Mouse (Mus musculus): ENCODE measurements around the gene Prkar2a. TPM values are rescaled to one million over a fixed set of nuclear protein-coding genes. Genes with fewer than 3 reads are reported as not detected.

Gene Prkar2a
- total and polyA plus RNA-seq, 2 experiments from 2014 or later, result 34.3 to 104 TPM

- WGBS, result 76% methylated on average over 3 of the region's 3 CpGs
- no peak for DNase-seq
Measured at GRCm38 (mm10) chr9:108799564-108799963, 110.5 kb downstream of the Prkar2a start.

More at GRCm38 (mm10) chr9:108799564-108799963, 110.5 kb downstream of the Prkar2a start:
- Histone ChIP-seq H3K4me2 (ENCODE audit: low read depth) (no peak overlapping the region), H3K36me3 (ENCODE audit: insufficient read depth) (peaks cover 58% of the 10 kb centered on the region), H3K9me3 (ENCODE audit: low read length) (no peaks in the 10 kb centered on the region), H3K4me3 (ENCODE audit: low read depth, low read length) (no peak overlapping the region), H3K27ac (ENCODE audit: low read depth, low read length) (no peak overlapping the region), H3K9ac (no peak overlapping the region), H3K27me3 (ENCODE audit: insufficient read depth, low read length) (no peaks in the 10 kb centered on the region), H3K4me1 (ENCODE audit: insufficient read depth) (peaks cover 10% of the 10 kb centered on the region)
- no peak for ATAC-seq
- no peak for TF ChIP-seq CTCF (IDR thresholded peaks at IDR 0.05; ENCODE audit: low read depth)

Small RNA genes within 50 kb of the gene (microRNA-seq; reads per million reads assigned to microRNA genes)
- gene Gm26298, result 0 reads per million in 2 experiments

Other genes starting within 250 kb of the Prkar2a start
- gene Ccdc71, start 228.8 kb upstream of the Prkar2a start, total RNA-seq (2014; rRNA removed), result 37.2 and 38.7 TPM in 2 replicates
- 51.6 and 55.8 TPM in 2 replicates for gene Ccdc71, start 228.8 kb upstream of the Prkar2a start, polyA plus RNA-seq (2015; fragmentation: Nextera tagmentation; extraction: Ambion mirVana)
- 68.7 and 95.6 TPM in 2 replicates for gene Klhdc8b, start 227.7 kb upstream of the Prkar2a start, total RNA-seq (2014; rRNA removed)
- gene Klhdc8b, start 227.7 kb upstream of the Prkar2a start, polyA plus RNA-seq (2015; fragmentation: Nextera tagmentation; extraction: Ambion mirVana), result 45.5 and 56.5 TPM in 2 replicates
- 22.5 and 36.3 TPM in 2 replicates for gene Lamb2, start 209.6 kb upstream of the Prkar2a start, total RNA-seq (2014; rRNA removed)
- gene Lamb2, start 209.6 kb upstream of the Prkar2a start, polyA plus RNA-seq (2015; fragmentation: Nextera tagmentation; extraction: Ambion mirVana), result 9.1 and 12.5 TPM in 2 replicates
- 90.3 and 97.0 TPM in 2 replicates for gene Usp19, start 198.7 kb upstream of the Prkar2a start, total RNA-seq (2014; rRNA removed)
- 32.2 and 41.5 TPM in 2 replicates for gene Usp19, start 198.7 kb upstream of the Prkar2a start, polyA plus RNA-seq (2015; fragmentation: Nextera tagmentation; extraction: Ambion mirVana)
- gene Qars, start 181.6 kb upstream of the Prkar2a start, total RNA-seq (2014; rRNA removed), result 121 and 155 TPM in 2 replicates
- 55.1 and 59.5 TPM in 2 replicates for gene Qars, start 181.6 kb upstream of the Prkar2a start, polyA plus RNA-seq (2015; fragmentation: Nextera tagmentation; extraction: Ambion mirVana)
- 206 and 265 TPM in 2 replicates for gene Qrich1, start 172.5 kb upstream of the Prkar2a start, total RNA-seq (2014; rRNA removed)
- gene Qrich1, start 172.5 kb upstream of the Prkar2a start, polyA plus RNA-seq (2015; fragmentation: Nextera tagmentation; extraction: Ambion mirVana), result 109 and 123 TPM in 2 replicates
- 115 and 129 TPM in 2 replicates for gene Impdh2, start 129.0 kb upstream of the Prkar2a start, total RNA-seq (2014; rRNA removed)
- gene Impdh2, start 129.0 kb upstream of the Prkar2a start, polyA plus RNA-seq (2015; fragmentation: Nextera tagmentation; extraction: Ambion mirVana), result 102 and 106 TPM in 2 replicates
- gene Ndufaf3, start 121.9 kb upstream of the Prkar2a start, total RNA-seq (2014; rRNA removed), result 70.7 and 71.3 TPM in 2 replicates
- gene Ndufaf3, start 121.9 kb upstream of the Prkar2a start, polyA plus RNA-seq (2015; fragmentation: Nextera tagmentation; extraction: Ambion mirVana), result 104 and 108 TPM in 2 replicates
- gene Dalrd3, start 119.4 kb upstream of the Prkar2a start, total RNA-seq (2014; rRNA removed), result 99.6 and 115 TPM in 2 replicates
- gene Dalrd3, start 119.4 kb upstream of the Prkar2a start, polyA plus RNA-seq (2015; fragmentation: Nextera tagmentation; extraction: Ambion mirVana), result 221 and 261 TPM in 2 replicates
- 353 and 511 TPM in 2 replicates for gene Wdr6, start 110.6 kb upstream of the Prkar2a start, total RNA-seq (2014; rRNA removed)
- 206 and 283 TPM in 2 replicates for gene Wdr6, start 110.6 kb upstream of the Prkar2a start, polyA plus RNA-seq (2015; fragmentation: Nextera tagmentation; extraction: Ambion mirVana)
- gene P4htm, start 91.6 kb upstream of the Prkar2a start, total RNA-seq (2014; rRNA removed), result 29.2 and 39.3 TPM in 2 replicates
- gene P4htm, start 91.6 kb upstream of the Prkar2a start, polyA plus RNA-seq (2015; fragmentation: Nextera tagmentation; extraction: Ambion mirVana), result 35.4 and 39.9 TPM in 2 replicates
- gene Arih2, start 39.9 kb upstream of the Prkar2a start, total RNA-seq (2014; rRNA removed), result 68.2 and 70.9 TPM in 2 replicates
- gene Arih2, start 39.9 kb upstream of the Prkar2a start, polyA plus RNA-seq (2015; fragmentation: Nextera tagmentation; extraction: Ambion mirVana), result 32.3 and 40.3 TPM in 2 replicates
- gene Slc25a20, start 27.2 kb upstream of the Prkar2a start, total RNA-seq (2014; rRNA removed), result 37.6 and 40.5 TPM in 2 replicates
- 35.2 and 39.6 TPM in 2 replicates for gene Slc25a20, start 27.2 kb upstream of the Prkar2a start, polyA plus RNA-seq (2015; fragmentation: Nextera tagmentation; extraction: Ambion mirVana)
- 136 and 140 TPM in 2 replicates for gene Ip6k2, start 94.5 kb downstream of the Prkar2a start, total RNA-seq (2014; rRNA removed)
- gene Ip6k2, start 94.5 kb downstream of the Prkar2a start, polyA plus RNA-seq (2015; fragmentation: Nextera tagmentation; extraction: Ambion mirVana), result 218 and 226 TPM in 2 replicates
- gene Nckipsd, start 119.1 kb downstream of the Prkar2a start, total RNA-seq (2014; rRNA removed), result 27.4 and 27.6 TPM in 2 replicates
- 18.6 and 24.5 TPM in 2 replicates for gene Nckipsd, start 119.1 kb downstream of the Prkar2a start, polyA plus RNA-seq (2015; fragmentation: Nextera tagmentation; extraction: Ambion mirVana)
- gene Celsr3, start 137.0 kb downstream of the Prkar2a start, total RNA-seq (2014; rRNA removed), result 43.0 and 52.2 TPM in 2 replicates
- 3.9 and 6.8 TPM in 2 replicates for gene Celsr3, start 137.0 kb downstream of the Prkar2a start, polyA plus RNA-seq (2015; fragmentation: Nextera tagmentation; extraction: Ambion mirVana)
- gene Slc26a6, start 164.0 kb downstream of the Prkar2a start, total RNA-seq (2014; rRNA removed), result 19.4 and 29.6 TPM in 2 replicates
- 15.9 and 18.0 TPM in 2 replicates for gene Slc26a6, start 164.0 kb downstream of the Prkar2a start, polyA plus RNA-seq (2015; fragmentation: Nextera tagmentation; extraction: Ambion mirVana)
- 0.23 and 0.24 TPM in 2 replicates for gene Tmem89, start 225.3 kb downstream of the Prkar2a start, total RNA-seq (2014; rRNA removed)
- gene Tmem89, start 225.3 kb downstream of the Prkar2a start, polyA plus RNA-seq (2015; fragmentation: Nextera tagmentation; extraction: Ambion mirVana), result 0.20 and 0.33 TPM in 2 replicates
- 327 and 365 TPM in 2 replicates for gene Uqcrc1, start 247.3 kb downstream of the Prkar2a start, total RNA-seq (2014; rRNA removed)
- gene Uqcrc1, start 247.3 kb downstream of the Prkar2a start, polyA plus RNA-seq (2015; fragmentation: Nextera tagmentation; extraction: Ambion mirVana), result 482 and 490 TPM in 2 replicates